Mouse (Mus musculus) ES-Bruce4 (cell line): ENCODE measurements at regions not wholly inside any gene's neighbourhood (a gene's known extent, or its start where the extent isn't known, plus 50 kb on each side); places are given as distances from the start of the nearest gene placed in this dataset.

Experiments
- CTCF ChIP-seq: IDR thresholded peaks from one replicate; pipeline ENCODE4 v1.8.1; 2011; ENCODE audit warnings: low read depth, low read length
- EP300 ChIP-seq: IDR thresholded peaks from 2 replicates; pipeline ENCODE4 v1.6.1; 2011; ENCODE audit warnings: low read depth, low read length; ENCODE audit not compliant: insufficient read depth
- POLR2A ChIP-seq: IDR thresholded peaks from one replicate; pipeline ENCODE4 v1.8.1; 2011; ENCODE audit warnings: low read length; ENCODE audit not compliant: insufficient read depth

GRCm38 (mm10) chr17:84112411-84113031 is 75.2 kb downstream of the Zfp36l2 start:
- TF ChIP-seq CTCF (no peak), POLR2A (no peak), EP300 (no peak)
